ENCODE assay signal across 24 mouse cellular contexts in genomic region chr13:51042881-51043402, GRCm38 (mm10).
"Had no signal": no experiment of that assay in that cellular context is flagged by ENCODE, and none has a peak within 500 bp of the region (broad histone marks: within the 10 kb centered on the region; RNA-seq: fewer than 3 reads in every experiment).

No protein-coding gene starts in this region.

- H3K36me3 ChIP-seq: heart, embryonic 13.5 days; heart, embryonic 15.5 days; hindbrain, embryonic 13.5 days; hindbrain, embryonic 15.5 days; kidney, embryonic 15.5 days; limb, embryonic 10.5 days; limb, embryonic 12.5 days; liver, embryonic 13.5 days had no signal

- H3K4me2 ChIP-seq: heart, embryonic 11.5 days; heart, embryonic 13.5 days; heart, embryonic 15.5 days; hindbrain, embryonic 13.5 days; hindbrain, embryonic 15.5 days; kidney, embryonic 15.5 days; limb, embryonic 12.5 days; liver, embryonic 11.5 days; liver, embryonic 13.5 days had no signal

- H3K27ac ChIP-seq: heart, embryonic 13.5 days; heart, embryonic 15.5 days; hindbrain, embryonic 13.5 days; hindbrain, embryonic 15.5 days; hindbrain, postnatal 0 days; kidney, embryonic 15.5 days; kidney, postnatal 0 days; limb, embryonic 10.5 days; limb, embryonic 12.5 days; liver, embryonic 13.5 days had no signal

- H3K4me1 ChIP-seq: heart, embryonic 13.5 days; heart, embryonic 15.5 days; hindbrain, embryonic 13.5 days; hindbrain, embryonic 15.5 days; kidney, embryonic 15.5 days; limb, embryonic 10.5 days; limb, embryonic 12.5 days; liver, embryonic 13.5 days had no signal

- DNase-seq: forebrain, postnatal 0 days; gastrocnemius, postnatal 14 days; gastrocnemius, postnatal 36 days; heart, adult 18-20 months; kidney, adult 11 months; kidney, adult 2 months; kidney, adult 9 months; kidney, postnatal 14 days; kidney, postnatal 36 days; layer of hippocampus, adult 9-11 months; layer of hippocampus, postnatal 36 days; liver; liver, embryonic 13.5 days had no signal

- ATAC-seq: forebrain, postnatal 0 days; hindbrain, postnatal 0 days had no signal

- H3K9ac ChIP-seq: forebrain, postnatal 0 days; heart, embryonic 13.5 days; heart, embryonic 15.5 days; hindbrain, embryonic 13.5 days; hindbrain, embryonic 15.5 days; kidney, embryonic 15.5 days; limb, embryonic 12.5 days; liver, embryonic 13.5 days had no signal

- H3K4me3 ChIP-seq: heart, embryonic 13.5 days; heart, embryonic 15.5 days; hindbrain, embryonic 13.5 days; hindbrain, embryonic 15.5 days; kidney, embryonic 15.5 days; limb, embryonic 10.5 days; limb, embryonic 12.5 days; liver, embryonic 13.5 days had no signal

- H3K27me3 ChIP-seq: heart, embryonic 13.5 days; heart, embryonic 15.5 days; hindbrain, embryonic 13.5 days; hindbrain, embryonic 15.5 days; kidney, embryonic 15.5 days; limb, embryonic 12.5 days; liver, embryonic 13.5 days had no signal
